Mouse (Mus musculus): ENCODE measurements around the gene Awat1. TPM values are rescaled to one million over a fixed set of nuclear protein-coding genes. Genes with fewer than 3 reads are reported as not detected.

Awat1 gene
- polyA plus RNA-seq, 1 experiment from 2014 or later = not detected

DNA sequence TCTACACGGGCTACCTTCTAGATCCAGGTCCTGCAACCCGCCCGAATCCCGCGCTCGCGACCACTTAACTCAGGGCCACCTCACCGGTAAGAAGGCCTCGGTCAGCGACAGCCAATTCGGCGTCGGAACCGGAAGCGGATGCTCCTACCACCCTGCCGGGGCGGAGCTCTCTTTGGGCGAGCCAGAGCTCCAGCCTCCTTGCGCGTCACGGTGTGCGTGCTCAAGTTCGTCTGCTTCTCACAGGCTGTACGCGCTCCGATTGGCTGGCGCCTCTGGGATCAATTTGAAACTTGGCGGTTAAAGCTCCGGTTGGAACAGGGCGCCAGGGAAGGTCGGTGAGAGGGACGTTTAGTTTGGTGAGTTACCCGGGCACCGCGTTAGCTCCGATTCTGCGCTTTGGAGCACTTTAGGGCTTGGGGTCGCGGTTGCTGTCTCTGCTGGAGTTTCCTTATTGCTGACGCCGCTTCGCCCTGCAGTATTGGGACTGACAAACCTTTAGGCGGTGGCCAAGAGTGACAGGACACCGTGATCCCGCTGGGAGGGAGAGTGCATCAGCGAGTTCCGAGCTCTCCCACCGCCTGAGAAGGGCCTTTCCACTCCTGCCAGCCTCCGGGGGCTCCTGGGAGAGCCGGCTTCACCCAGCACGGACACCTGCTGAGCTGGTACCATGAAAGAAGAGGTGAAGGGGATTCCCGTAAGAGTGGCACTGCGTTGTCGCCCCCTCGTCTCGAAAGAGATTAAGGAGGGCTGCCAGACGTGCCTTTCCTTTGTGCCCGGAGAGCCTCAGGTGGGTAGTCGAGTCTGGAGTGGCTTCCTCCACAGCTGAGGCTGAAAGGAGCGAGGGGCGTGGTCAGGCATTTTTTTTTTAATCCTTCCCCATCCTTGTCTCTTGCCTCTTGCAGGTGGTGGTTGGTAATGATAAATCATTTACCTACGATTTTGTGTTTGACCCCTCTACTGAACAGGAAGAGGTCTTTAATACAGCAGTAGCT lies 54.0 kb downstream of the Awat1 start, which contains the start of gene Pdzd11:
Gene Pdzd11 (minus strand): TSS at position 767 of the 992 bp plus-strand sequence.
- Histone ChIP-seq H3K27me3 (0 out of 2 replicates have a peak, but pooled peaks cover 6% of the 10 kb centered on the region), H3K36me3 (peaks cover 17% of the 10 kb centered on the region), H3K9ac (peak within 1 kb of the TSS; percentile 69), H3K4me1 (no peaks in the 10 kb centered on the region), H3K4me3 (replicated peaks) (peak within 1 kb of the TSS; percentile 65), H3K27ac (peak within 1 kb of the TSS; percentile 86), H3K9me3 (replicated peaks) (no peaks in the 10 kb centered on the region), H3K4me2 (peak within 1 kb of the TSS; percentile 67)
- ATAC-seq (replicated peaks; ENCODE audit: low FRiP score) = peak; percentile 99
- WGBS = 17% methylated on average over 62 of the region's 62 CpGs

Other genes with a start within 250 kb of the Awat1 start
- gene Otud6a, start 143.2 kb upstream of the Awat1 start, polyA plus RNA-seq (2015; fragmentation: Nextera tagmentation; extraction: Ambion mirVana) = 0.19 TPM in 1 of 2 replicates, not detected in the other
- gene Awat2, start 129.5 kb upstream of the Awat1 start, polyA plus RNA-seq (2015; fragmentation: Nextera tagmentation; extraction: Ambion mirVana) = 0.47 and 0.69 TPM in 2 replicates
- 39.9 and 40.6 TPM in 2 replicates for gene Igbp1, start 78.0 kb upstream of the Awat1 start, polyA plus RNA-seq (2015; fragmentation: Nextera tagmentation; extraction: Ambion mirVana)
- gene Dgat2l6, start 47.4 kb upstream of the Awat1 start, polyA plus RNA-seq (2015; fragmentation: Nextera tagmentation; extraction: Ambion mirVana) = not detected in 2 replicates
- gene P2ry4, start 22.6 kb downstream of the Awat1 start, polyA plus RNA-seq (2015; fragmentation: Nextera tagmentation; extraction: Ambion mirVana) = not detected in 2 replicates
- not detected in 2 replicates for gene Arr3, start 33.2 kb downstream of the Awat1 start, polyA plus RNA-seq (2015; fragmentation: Nextera tagmentation; extraction: Ambion mirVana)
- gene Kif4, start 53.5 kb downstream of the Awat1 start, polyA plus RNA-seq (2015; fragmentation: Nextera tagmentation; extraction: Ambion mirVana) = 30.3 and 31.2 TPM in 2 replicates
- gene Pdzd11, start 54.3 kb downstream of the Awat1 start, polyA plus RNA-seq (2015; fragmentation: Nextera tagmentation; extraction: Ambion mirVana) = 101 TPM in 2 replicates
- 2.1 and 3.3 TPM in 2 replicates for gene Gdpd2, start 157.6 kb downstream of the Awat1 start, polyA plus RNA-seq (2015; fragmentation: Nextera tagmentation; extraction: Ambion mirVana)
- gene Dlg3, start 195.5 kb downstream of the Awat1 start, polyA plus RNA-seq (2015; fragmentation: Nextera tagmentation; extraction: Ambion mirVana) = 4.6 and 5.0 TPM in 2 replicates

All from kidney, embryonic 15.5 days (tissue).